Mouse (Mus musculus): ENCODE measurements around the gene Cdk19.

- TF ChIP-seq POLR2A (IDR thresholded peaks at IDR 0.05; ENCODE audit: borderline replicate concordance, extremely low read depth, low read depth, low read length) (no peak), CTCF (IDR thresholded peaks at IDR 0.05; ENCODE audit: insufficient read depth, low read length) (peak; percentile 47)
These were observed 190.3 kb downstream of the Cdk19 start for GRCm38 (mm10) chr10:40529617-40530016.

All from lung, adult 2 months (tissue).